Mouse (Mus musculus) hindbrain, embryonic 10.5 days (tissue): ENCODE measurements around the gene Lingo1. TPM values are rescaled to one million over a fixed set of nuclear protein-coding genes. Genes with fewer than 3 reads are reported as not detected.

Source experiments
- DNase-seq: peaks from one replicate; pipeline ENCODE4 v3.0.0-alpha.2; 2017; ENCODE audit warnings: low spot score
- H3K27ac ChIP-seq: fragments of 300-500 bp; sonication (generic); 2 replicates; pipeline ENCODE4 v1.5.1; 2016; ENCODE audit warnings: mild to moderate bottlenecking, moderate library complexity
- H3K27me3 ChIP-seq: fragments of 300-500 bp; sonication (generic); 2 replicates; pipeline ENCODE4 v1.6.1; 2016; ENCODE audit warnings: mild to moderate bottlenecking; ENCODE audit not compliant: poor library complexity, insufficient read depth, severe bottlenecking
- H3K36me3 ChIP-seq: fragments of 300-500 bp; sonication (generic); 2 replicates; pipeline ENCODE4 v1.6.1; 2016; ENCODE audit warnings: mild to moderate bottlenecking, moderate library complexity
- H3K4me1 ChIP-seq: fragments of 300-500 bp; sonication (generic); replicated peaks from 2 replicates; pipeline ENCODE4 v1.6.1; 2016; ENCODE audit warnings: mild to moderate bottlenecking
- H3K4me3 ChIP-seq: fragments of 300-500 bp; sonication (generic); 2 replicates; pipeline ENCODE4 v1.5.1; 2016; ENCODE audit warnings: mild to moderate bottlenecking, moderate library complexity
- H3K9me3 ChIP-seq: fragments of 300-500 bp; sonication (generic); 2 replicates; pipeline ENCODE4 v1.6.1; 2016; ENCODE audit warnings: mild to moderate bottlenecking, moderate library complexity
- WGBS: fragments of 180-500 bp; shearing (Covaris S2); methylation state at CpG from one replicate; pipeline ENCODE4 v1.1.7; 2016; 5-methylcytosine and 5-hydroxymethylcytosine counted together
- polyA plus RNA-seq: library from polyadenylated mRNA; unstranded; fragments of >200 nt; fragmentation: Nextera tagmentation; extraction: Ambion mirVana; gene quantifications from 2 replicates; pipeline ENCODE4 v1.2.1, GENCODE M21; 2016

Gene Lingo1
- polyA plus RNA-seq, 1 experiment from 2014 or later = 9.9 TPM

GRCm38 (mm10) chr9:56611912-56612797 lies 184.1 kb downstream of the Lingo1 start:
- 91% methylated on average over 8 of the region's 8 CpGs for WGBS
- peaks cover 39% of the 10 kb centered on the region for H3K4me1 ChIP-seq
- peaks cover 41% of the 10 kb centered on the region for H3K27me3 ChIP-seq
- no peaks in the 10 kb centered on the region for H3K9me3 ChIP-seq
- DNase-seq = no peak
- H3K36me3 ChIP-seq = no peaks in the 10 kb centered on the region
- H3K4me3 ChIP-seq = no peak overlapping the region
- H3K27ac ChIP-seq = no peak overlapping the region

- peaks cover 43% of the 10 kb centered on the region for H3K4me1 ChIP-seq
- H3K27me3 ChIP-seq = peaks cover 42% of the 10 kb centered on the region
- H3K4me3 ChIP-seq = no peak overlapping the region
- H3K27ac ChIP-seq = no peak overlapping the region
- no peak for DNase-seq
- H3K36me3 ChIP-seq = no peaks in the 10 kb centered on the region
- no peaks in the 10 kb centered on the region for H3K9me3 ChIP-seq
- WGBS = 91% methylated on average over 6 of the region's 6 CpGs
These were observed 185.3 kb downstream of the Lingo1 start for GRCm38 (mm10) chr9:56610955-56611354.

GRCm38 (mm10) chr9:56610466-56610865 lies 185.8 kb downstream of the Lingo1 start:
- Histone ChIP-seq H3K4me3 (no peak overlapping the region), H3K36me3 (no peaks in the 10 kb centered on the region), H3K9me3 (no peaks in the 10 kb centered on the region), H3K4me1 (peaks cover 48% of the 10 kb centered on the region), H3K27ac (no peak overlapping the region; the same call in 1 of the 2 replicates), H3K27me3 (peaks cover 42% of the 10 kb centered on the region)
- no peak for DNase-seq
- WGBS = 70% methylated on average over 5 of the region's 5 CpGs

GRCm38 (mm10) chr9:56609486-56609885 lies 186.8 kb downstream of the Lingo1 start:
- H3K4me1 ChIP-seq = peaks cover 58% of the 10 kb centered on the region
- WGBS = 6% methylated on average over 5 of the region's 5 CpGs
- peaks cover 42% of the 10 kb centered on the region for H3K27me3 ChIP-seq
- no peaks in the 10 kb centered on the region for H3K36me3 ChIP-seq
- no peaks in the 10 kb centered on the region for H3K9me3 ChIP-seq
- H3K27ac ChIP-seq = peak overlapping the region; percentile 54; the same call in 1 of the 2 replicates
- no peak overlapping the region for H3K4me3 ChIP-seq
- no peak for DNase-seq

GRCm38 (mm10) chr9:56608691-56609351 lies 187.4 kb downstream of the Lingo1 start:
- Histone ChIP-seq H3K9me3 (no peaks in the 10 kb centered on the region), H3K36me3 (no peaks in the 10 kb centered on the region), H3K4me3 (no peak overlapping the region), H3K27ac (peak overlapping the region; percentile 54; the same call in 1 of the 2 replicates), H3K27me3 (peaks cover 42% of the 10 kb centered on the region), H3K4me1 (peaks cover 62% of the 10 kb centered on the region)
- DNase-seq = no peak
- 19% methylated on average over 11 of the region's 11 CpGs for WGBS

GRCm38 (mm10) chr9:56606082-56606740 lies 190.1 kb downstream of the Lingo1 start:
- no peaks in the 10 kb centered on the region for H3K9me3 ChIP-seq
- DNase-seq = no peak
- H3K27ac ChIP-seq = peak overlapping the region; percentile 59
- 72% methylated on average over 16 of the region's 16 CpGs for WGBS
- H3K27me3 ChIP-seq = peaks cover 42% of the 10 kb centered on the region
- H3K4me1 ChIP-seq = peaks cover 49% of the 10 kb centered on the region
- H3K36me3 ChIP-seq = no peaks in the 10 kb centered on the region
- peak overlapping the region; percentile 11; the same call in 1 of the 2 replicates for H3K4me3 ChIP-seq

- DNase-seq = no peak
- Histone ChIP-seq H3K27me3 (peaks cover 36% of the 10 kb centered on the region), H3K36me3 (no peaks in the 10 kb centered on the region), H3K4me3 (no peak overlapping the region), H3K4me1 (peaks cover 52% of the 10 kb centered on the region), H3K27ac (no peak overlapping the region), H3K9me3 (no peaks in the 10 kb centered on the region)
These were observed 190.8 kb downstream of the Lingo1 start for GRCm38 (mm10) chr9:56605443-56605806.

GRCm38 (mm10) chr9:56604797-56605442 lies 191.3 kb downstream of the Lingo1 start:
- Histone ChIP-seq H3K4me3 (no peak overlapping the region), H3K9me3 (no peaks in the 10 kb centered on the region), H3K4me1 (peaks cover 47% of the 10 kb centered on the region), H3K36me3 (no peaks in the 10 kb centered on the region), H3K27ac (0 out of 2 replicates have a peak overlapping the region, but pooled peaks have one; percentile 64), H3K27me3 (peaks cover 31% of the 10 kb centered on the region)
- no peak for DNase-seq
- WGBS = 43% methylated on average over 12 of the region's 12 CpGs

- WGBS = 81% methylated on average over 11 of the region's 11 CpGs
- H3K9me3 ChIP-seq = no peaks in the 10 kb centered on the region
- H3K4me3 ChIP-seq = no peak overlapping the region
- no peak overlapping the region; the same call in 1 of the 2 replicates for H3K27ac ChIP-seq
- H3K36me3 ChIP-seq = no peaks in the 10 kb centered on the region
- peaks cover 20% of the 10 kb centered on the region for H3K4me1 ChIP-seq
- H3K27me3 ChIP-seq = no peaks in the 10 kb centered on the region
- DNase-seq = no peak
These were observed 195.6 kb downstream of the Lingo1 start for GRCm38 (mm10) chr9:56600655-56601054.

GRCm38 (mm10) chr9:56592639-56593038 lies 203.6 kb downstream of the Lingo1 start:
- DNase-seq = no peak
- Histone ChIP-seq H3K36me3 (no peaks in the 10 kb centered on the region), H3K27ac (no peak overlapping the region), H3K27me3 (peaks cover 10% of the 10 kb centered on the region; the same call in 1 of the 2 replicates), H3K4me3 (no peak overlapping the region), H3K4me1 (peaks cover 32% of the 10 kb centered on the region), H3K9me3 (no peaks in the 10 kb centered on the region)
- 93% methylated on average over 7 of the region's 7 CpGs for WGBS

GRCm38 (mm10) chr9:56591248-56591888 lies 204.9 kb downstream of the Lingo1 start:
- 78% methylated on average over 8 of the region's 8 CpGs for WGBS
- peaks cover 32% of the 10 kb centered on the region for H3K4me1 ChIP-seq

GRCm38 (mm10) chr9:56589762-56590161 lies 206.5 kb downstream of the Lingo1 start:
- H3K9me3 ChIP-seq = no peaks in the 10 kb centered on the region
- H3K27ac ChIP-seq = peak overlapping the region; percentile 76
- no peaks in the 10 kb centered on the region for H3K36me3 ChIP-seq
- H3K4me1 ChIP-seq = peaks cover 44% of the 10 kb centered on the region
- no peak overlapping the region for H3K4me3 ChIP-seq
- peaks cover 10% of the 10 kb centered on the region; the same call in 1 of the 2 replicates for H3K27me3 ChIP-seq
- 53% methylated on average over 5 of the region's 5 CpGs for WGBS
- no peak for DNase-seq

More at GRCm38 (mm10) chr9:56591248-56591888, 204.9 kb downstream of the Lingo1 start:
- no peak overlapping the region for H3K27ac ChIP-seq
- no peaks in the 10 kb centered on the region for H3K36me3 ChIP-seq
- no peak for DNase-seq
- H3K4me3 ChIP-seq = no peak overlapping the region
- H3K27me3 ChIP-seq = peaks cover 10% of the 10 kb centered on the region; the same call in 1 of the 2 replicates
- no peaks in the 10 kb centered on the region for H3K9me3 ChIP-seq
